ENCODE assay signal across 7 mouse cellular contexts in genomic region chr17:70849399-70850232, GRCm38 (mm10). TPM values are rescaled to one million over a fixed set of nuclear protein-coding genes. Genes with fewer than 3 reads are reported as not detected.
A peak's percentile ranks its signal among the peaks of the same experiment; 100 is the strongest.
DNase-seq lines count a peak whose midpoint lies in the region; ATAC-seq and TF ChIP-seq lines count a peak whose summit lies in the region.

No protein-coding gene starts in this region.

- no peaks in the 10 kb centered on the region for H3K9me3 ChIP-seq in MEL (replicated peaks; ENCODE audit: insufficient read depth, low read length)
- H3K9me3 ChIP-seq in hindbrain, embryonic 13.5 days = no peaks in the 10 kb centered on the region

- peaks cover 15 to 21% of the 10 kb centered on the region in 2 experiments; a peak in 3 of 4 replicates for H3K4me1 ChIP-seq in MEL (ENCODE audit: control insufficient read depth in 1 of 2, insufficient read depth in 2 of 2, low read length in 2 of 2)
- peaks cover 60% of the 10 kb centered on the region for H3K4me1 ChIP-seq in hindbrain, embryonic 13.5 days (replicated peaks)

- peaks cover 58% of the 10 kb centered on the region for H3K79me2 ChIP-seq in MEL (ENCODE audit: control insufficient read depth, insufficient read depth, low read length, poor library complexity)

- peak; percentile 93 for DNase-seq in MEL (ENCODE audit: low read depth, low spot score)
- peak; percentile 92 for DNase-seq in brain, embryonic 14.5 days (ENCODE audit: low read depth)
- DNase-seq in frontal cortex, postnatal 36 days (ENCODE audit: low spot score in 2 of 2) = peak; percentile 35 to 45
- peak; percentile 81 for DNase-seq in left cerebral cortex, postnatal 4 days
- DNase-seq in mesoderm, embryonic 11.5 days (ENCODE audit: low read depth, low spot score) = peak; percentile 95
- peak; percentile 74 to 84 for DNase-seq in spleen, adult 18-20 months

- TF ChIP-seq RAD21 in MEL (IDR thresholded peaks at IDR 0.05; ENCODE audit: low read depth, low read length) = no peak

- H3K27ac ChIP-seq in MEL (ENCODE audit: control insufficient read depth, low read depth, low read length) = peak overlapping the region; percentile 90
- peak overlapping the region; percentile 89 for H3K27ac ChIP-seq in hindbrain, embryonic 13.5 days

- peak overlapping the region; percentile 94 for H3K4me2 ChIP-seq in hindbrain, embryonic 13.5 days

- peak in 1 of 2 experiments; percentile 84; a peak in 3 of 4 replicates for TF ChIP-seq POLR2A in MEL (IDR thresholded peaks at IDR 0.05; ENCODE audit: control insufficient read depth in 1 of 2, insufficient read depth in 1 of 2, low read depth in 1 of 2, low read length in 2 of 2, poor library complexity in 1 of 2)
- peak; percentile 26; the same call in 1 of the 2 replicates for TF ChIP-seq POLR2A in brain, embryonic 14.5 days (IDR thresholded peaks at IDR 0.05; ENCODE audit: borderline replicate concordance, extremely low read depth, insufficient read depth, insufficient read length, poor library complexity, severe bottlenecking)

- peak in 2 of 3 experiments; percentile 3 to 20; a peak in 1 of 6 replicates for TF ChIP-seq CTCF in MEL (IDR thresholded peaks at IDR 0.05 in 2 of 3, conservative IDR thresholded peaks at IDR 0.05 in 1 of 3; ENCODE audit: control insufficient read depth in 1 of 3, insufficient read depth in 1 of 3, low read depth in 2 of 3, low read length in 3 of 3, poor library complexity in 1 of 3, severe bottlenecking in 1 of 3)
- TF ChIP-seq CTCF in brain, embryonic 14.5 days (IDR thresholded peaks at IDR 0.05; ENCODE audit: borderline replicate concordance, extremely low read depth, insufficient read depth, insufficient read length) = no peak

- ATAC-seq in hindbrain, embryonic 13.5 days (ENCODE audit: low FRiP score) = no peak

- WGBS in hindbrain, embryonic 13.5 days = under 1% methylated on average over 33 of the region's 33 CpGs

- intact Hi-C loops in left cerebral cortex, postnatal 4 days (cut with DNase I) = loop anchor here (5.0 kb wide), 1 partner anchor 118 kb away; no protein-coding TSS in a partner anchor

- no peaks in the 10 kb centered on the region for H3K27me3 ChIP-seq in MEL (ENCODE audit: control insufficient read depth in 1 of 2, insufficient read depth in 2 of 2, low read length in 2 of 2)
- peaks cover 36% of the 10 kb centered on the region for H3K27me3 ChIP-seq in hindbrain, embryonic 13.5 days

- H3K36me3 ChIP-seq in MEL (ENCODE audit: control insufficient read depth in 1 of 2, insufficient read depth in 2 of 2, low read length in 2 of 2) = peaks cover 7 to 25% of the 10 kb centered on the region in 2 experiments
- no peaks in the 10 kb centered on the region for H3K36me3 ChIP-seq in hindbrain, embryonic 13.5 days

- peak overlapping the region; percentile 94 for H3K9ac ChIP-seq in MEL (ENCODE audit: control insufficient read depth, low read depth, low read length, poor library complexity, severe bottlenecking)
- H3K9ac ChIP-seq in hindbrain, embryonic 13.5 days = peak overlapping the region; percentile 82

- TF ChIP-seq EP300 in MEL (IDR thresholded peaks at IDR 0.05; ENCODE audit: low read depth in 1 of 2, low read length in 2 of 2) = no peak; a peak in 1 of 4 replicates

- peak overlapping the region; percentile 79 to 99 for H3K4me3 ChIP-seq in MEL (ENCODE audit: control insufficient read depth in 1 of 2, insufficient read depth in 1 of 2, low read depth in 2 of 2, low read length in 2 of 2)
- peak overlapping the region; percentile 61 for H3K4me3 ChIP-seq in hindbrain, embryonic 13.5 days

TF ChIP-seq in MEL, 35 proteins besides CTCF, POLR2A, EP300 and RAD21:
- peak; percentile 73 for TF ChIP-seq MAX (IDR thresholded peaks at IDR 0.05; ENCODE audit: low read length)
- peak; percentile 74; the same call in 1 of the 2 replicates for TF ChIP-seq TBP (IDR thresholded peaks at IDR 0.05; ENCODE audit: low read depth, low read length)
- TF ChIP-seq MAZ (IDR thresholded peaks at IDR 0.05; ENCODE audit: low read depth, low read length) = no peak; the same call in 1 of the 2 replicates
- no peak; the same call in 1 of the 2 replicates for TF ChIP-seq ZNF384 (IDR thresholded peaks at IDR 0.05; ENCODE audit: low read depth, low read length)
- TF ChIP-seq MXI1 (IDR thresholded peaks at IDR 0.05; ENCODE audit: low read depth, low read length) = peak; percentile 26; the same call in 1 of the 2 replicates
- TF ChIP-seq UBTF (IDR thresholded peaks at IDR 0.05; ENCODE audit: borderline replicate concordance, insufficient read depth, low read depth, low read length) = 0 out of 2 replicates have a peak, but pooled peaks have one; percentile 53
- no peak for TF ChIP-seq KAT2A (conservative IDR thresholded peaks at IDR 0.05; ENCODE audit: low read depth, low read length)
- 0 out of 2 replicates have a peak, but pooled peaks have one; percentile 41 for TF ChIP-seq TCF12 (IDR thresholded peaks at IDR 0.05; ENCODE audit: low read depth, low read length)
- peak; percentile 23; the same call in 1 of the 2 replicates for TF ChIP-seq MYC (IDR thresholded peaks at IDR 0.05; ENCODE audit: low read depth, low read length)
- peak; percentile 94 for TF ChIP-seq NRF1 (IDR thresholded peaks at IDR 0.05; ENCODE audit: insufficient read depth, low read depth, low read length, poor library complexity, severe bottlenecking)
- no peak for TF ChIP-seq USF2 (IDR thresholded peaks at IDR 0.05; ENCODE audit: borderline replicate concordance in 1 of 2, insufficient read depth in 1 of 2, low read depth in 1 of 2, low read length in 2 of 2)
- no peak for TF ChIP-seq ZKSCAN1 (IDR thresholded peaks at IDR 0.05; ENCODE audit: low read depth, low read length)
- no peak for TF ChIP-seq TAL1 (IDR thresholded peaks at IDR 0.05; ENCODE audit: low read length)
- TF ChIP-seq POLR2AphosphoS5 (IDR thresholded peaks at IDR 0.05; ENCODE audit: borderline replicate concordance, low read depth, low read length) = 0 out of 2 replicates have a peak, but pooled peaks have one; percentile 32
- peak; percentile 77 for TF ChIP-seq NELFE (IDR thresholded peaks at IDR 0.05; ENCODE audit: low read depth, low read length)
- TF ChIP-seq E2F4 (IDR thresholded peaks at IDR 0.05; ENCODE audit: borderline replicate concordance, low read depth, low read length) = no peak
- TF ChIP-seq CHD1 (IDR thresholded peaks at IDR 0.05; ENCODE audit: low read depth, low read length) = 0 out of 2 replicates have a peak, but pooled peaks have one; percentile 58
- TF ChIP-seq ZC3H11A (IDR thresholded peaks at IDR 0.05; ENCODE audit: low read depth, low read length) = no peak
- TF ChIP-seq RCOR1 (IDR thresholded peaks at IDR 0.05; ENCODE audit: low read depth, low read length) = 0 out of 2 replicates have a peak, but pooled peaks have one; percentile 48
- no peak for TF ChIP-seq JUND (IDR thresholded peaks at IDR 0.05; ENCODE audit: low read depth, low read length)
- TF ChIP-seq ELF1 (IDR thresholded peaks at IDR 0.05; ENCODE audit: low read depth, low read length) = no peak
- TF ChIP-seq HCFC1 (IDR thresholded peaks at IDR 0.05; ENCODE audit: low read depth, low read length) = peak; percentile 50; the same call in 1 of the 2 replicates
- TF ChIP-seq SIN3A (IDR thresholded peaks at IDR 0.05; ENCODE audit: low read length) = no peak; the same call in none of the 2 replicates
- TF ChIP-seq GATA1 (IDR thresholded peaks at IDR 0.05; ENCODE audit: low read depth, low read length) = peak; percentile 4; the same call in 1 of the 2 replicates
- TF ChIP-seq ZMIZ1 (IDR thresholded peaks at IDR 0.05; ENCODE audit: low read depth, low read length) = no peak
- peak; percentile 40; the same call in 1 of the 2 replicates for TF ChIP-seq POLR2AphosphoS2 (IDR thresholded peaks at IDR 0.05; ENCODE audit: low read length)

RNA-seq across cellular contexts. Expression of gene Tgif1, which starts 3.7 kb away (rescaled TPM):
- 9.1 and 10.9 TPM in 2 replicates for total RNA-seq in MEL (2012; rRNA removed)
- polyA plus RNA-seq in MEL (2012; ENCODE audit: insufficient read depth in 1 of 2, insufficient read length in 2 of 2, low read depth in 1 of 2, low replicate concordance in 2 of 2, missing spikeins in 1 of 2) = 10 to 100 TPM in 1 of 2 experiments, not detected in 1; 29.5 TPM
- polyA plus RNA-seq in brain, embryonic 14.5 days (2012; rRNA removed) = 17.2 and 19.2 TPM in 2 replicates
- polyA plus RNA-seq in hindbrain, embryonic 13.5 days (2015; fragmentation: Nextera tagmentation; extraction: Ambion mirVana) = 26.4 TPM in 2 replicates
- 1 to 10 TPM; 3.2 to 3.3 TPM for total RNA-seq in left cerebral cortex, postnatal 4 days (2021)

Comparison
In these comparisons a context has a peak if more than half of its experiments do, and no peak if none do; other contexts are left out.
1. DNase-seq: peak in every context shown above with its lines; median percentile 95 in mesoderm, embryonic 11.5 days; 93 in MEL; 92 in brain, embryonic 14.5 days; 81 in left cerebral cortex, postnatal 4 days; 79 in spleen, adult 18-20 months; 40 in frontal cortex, postnatal 36 days.